Mouse (Mus musculus) heart, embryonic 12.5 days (tissue): Measurements from ENCODE around the gene Trappc1. TPM values are rescaled to one million over a fixed set of nuclear protein-coding genes. Genes with fewer than 3 reads are reported as not detected.
A peak's percentile ranks its signal among the peaks of the same experiment; 100 is the strongest.

ENCODE experiments used
- ATAC-seq: fragments of 200-750 bp; cut with Nextera tagmentation; 2 replicates; pipeline ENCODE4 v1.8.0; 2017; ENCODE audit warnings: moderate TSS enrichment, moderate library complexity; ENCODE audit not compliant: insufficient number of reproducible peaks, low FRiP score
- H3K27ac ChIP-seq: fragments of 300-500 bp; sonication (generic); 2 replicates; pipeline ENCODE4 v1.5.1; 2016; ENCODE audit warnings: mild to moderate bottlenecking, moderate library complexity; ENCODE audit not compliant: poor library complexity, severe bottlenecking
- H3K27me3 ChIP-seq: fragments of 300-500 bp; sonication (generic); replicated peaks from 2 replicates; pipeline ENCODE4 v1.6.1; 2016; ENCODE audit warnings: mild to moderate bottlenecking, moderate library complexity
- H3K36me3 ChIP-seq: fragments of 300-500 bp; sonication (generic); 2 replicates; pipeline ENCODE4 v1.6.1; 2016; ENCODE audit warnings: mild to moderate bottlenecking, moderate library complexity
- H3K4me1 ChIP-seq: fragments of 300-500 bp; sonication (generic); replicated peaks from 2 replicates; pipeline ENCODE4 v1.6.1; 2016; ENCODE audit warnings: mild to moderate bottlenecking
- H3K4me2 ChIP-seq: fragments of 300-500 bp; sonication (generic); 2 replicates; pipeline ENCODE4 v1.6.1; 2016; ENCODE audit warnings: mild to moderate bottlenecking, moderate library complexity
- H3K4me3 ChIP-seq: fragments of 300-500 bp; sonication (generic); 2 replicates; pipeline ENCODE4 v1.5.1; 2016; ENCODE audit warnings: mild to moderate bottlenecking
- H3K9ac ChIP-seq: fragments of 300-500 bp; sonication (generic); 2 replicates; pipeline ENCODE4 v1.6.1; 2016; ENCODE audit warnings: mild to moderate bottlenecking, moderate library complexity
- H3K9me3 ChIP-seq: fragments of 300-500 bp; sonication (generic); replicated peaks from 2 replicates; pipeline ENCODE4 v1.6.1; 2016; ENCODE audit warnings: mild to moderate bottlenecking, moderate library complexity
- WGBS: fragments of 180-500 bp; shearing (Covaris S2); methylation state at CpG from one replicate; pipeline ENCODE4 v1.1.7; 2016; 5-methylcytosine and 5-hydroxymethylcytosine counted together
- polyA plus RNA-seq: library from polyadenylated mRNA; unstranded; fragments of >200 nt; fragmentation: Nextera tagmentation; extraction: Ambion mirVana; gene quantifications from 2 replicates; pipeline ENCODE4 v1.2.1, GENCODE M21; 2016

Trappc1 gene
- polyA plus RNA-seq, 1 experiment from 2014 or later, result 176 TPM

GRCm38 (mm10) chr11:69328517-69328916 is 4.7 kb downstream of the Trappc1 start:
- Histone ChIP-seq H3K27me3 (peaks cover 37% of the 10 kb centered on the region), H3K4me3 (no peak overlapping the region), H3K4me2 (no peak overlapping the region), H3K9me3 (no peaks in the 10 kb centered on the region), H3K9ac (no peak overlapping the region), H3K4me1 (peaks cover 43% of the 10 kb centered on the region), H3K36me3 (no peaks in the 10 kb centered on the region), H3K27ac (no peak overlapping the region)
- ATAC-seq, result no peak
- WGBS, result 84% methylated on average over 6 of the region's 6 CpGs

- Histone ChIP-seq H3K9ac (no peak overlapping the region), H3K27ac (no peak overlapping the region), H3K4me2 (peak overlapping the region; percentile 69; the same call in 1 of the 2 replicates), H3K27me3 (peaks cover 37% of the 10 kb centered on the region), H3K4me3 (no peak overlapping the region), H3K36me3 (no peaks in the 10 kb centered on the region), H3K4me1 (peaks cover 25% of the 10 kb centered on the region), H3K9me3 (no peaks in the 10 kb centered on the region)
- 84% methylated on average over 6 of the region's 6 CpGs for WGBS
- no peak for ATAC-seq
These were observed 7.4 kb downstream of the Trappc1 start for GRCm38 (mm10) chr11:69331152-69331551.

GRCm38 (mm10) chr11:69331929-69332405 is 8.2 kb downstream of the Trappc1 start:
- under 1% methylated on average over 24 of the region's 24 CpGs for WGBS
- ATAC-seq, result 0 out of 2 replicates have a peak, but pooled peaks have one; percentile 36
- H3K4me3 ChIP-seq, result peak overlapping the region; percentile 62
- peak overlapping the region; percentile 70 for H3K9ac ChIP-seq
- H3K27ac ChIP-seq, result no peak overlapping the region
- H3K27me3 ChIP-seq, result peaks cover 32% of the 10 kb centered on the region
- H3K9me3 ChIP-seq, result no peaks in the 10 kb centered on the region
- H3K4me2 ChIP-seq, result peak overlapping the region; percentile 69
- H3K4me1 ChIP-seq, result peaks cover 18% of the 10 kb centered on the region
- no peaks in the 10 kb centered on the region for H3K36me3 ChIP-seq

GRCm38 (mm10) chr11:69332713-69333253 is 9.0 kb downstream of the Trappc1 start:
- 40% methylated on average over 8 of the region's 8 CpGs for whole genome bisulfite sequencing
- peaks cover 24% of the 10 kb centered on the region for H3K27me3 ChIP-seq
- H3K36me3 ChIP-seq, result no peaks in the 10 kb centered on the region
- no peaks in the 10 kb centered on the region for H3K9me3 ChIP-seq
- peak overlapping the region; percentile 69 for H3K4me2 ChIP-seq
- no peak overlapping the region for H3K27ac ChIP-seq
- H3K4me3 ChIP-seq, result no peak overlapping the region; the same call in 1 of the 2 replicates
- ATAC-seq, result no peak
- H3K9ac ChIP-seq, result no peak overlapping the region; the same call in 1 of the 2 replicates
- peaks cover 15% of the 10 kb centered on the region for H3K4me1 ChIP-seq

GRCm38 (mm10) chr11:69333922-69334321 is 10.1 kb downstream of the Trappc1 start:
- H3K36me3 ChIP-seq, result no peaks in the 10 kb centered on the region
- no peak for ATAC-seq
- H3K9me3 ChIP-seq, result no peaks in the 10 kb centered on the region
- no peak overlapping the region for H3K27ac ChIP-seq
- H3K27me3 ChIP-seq, result peaks cover 15% of the 10 kb centered on the region
- H3K9ac ChIP-seq, result no peak overlapping the region
- H3K4me3 ChIP-seq, result no peak overlapping the region
- peaks cover 15% of the 10 kb centered on the region for H3K4me1 ChIP-seq
- H3K4me2 ChIP-seq, result no peak overlapping the region
- 45% methylated on average over 3 of the region's 3 CpGs for WGBS

GRCm38 (mm10) chr11:69334796-69335195 is 11.0 kb downstream of the Trappc1 start:
- Histone ChIP-seq H3K4me3 (no peak overlapping the region), H3K27ac (no peak overlapping the region), H3K9me3 (no peaks in the 10 kb centered on the region), H3K4me2 (no peak overlapping the region), H3K4me1 (peaks cover 15% of the 10 kb centered on the region), H3K36me3 (no peaks in the 10 kb centered on the region), H3K9ac (no peak overlapping the region), H3K27me3 (peaks cover 14% of the 10 kb centered on the region)
- 68% methylated on average over 4 of the region's 4 CpGs for WGBS
- ATAC-seq, result no peak

GRCm38 (mm10) chr11:69340161-69341131 is 16.7 kb downstream of the Trappc1 start, which contains the start of gene Rnf227:
Gene Rnf227, plus strand, starts transcription at chr11:69340461.
- no peak within 1 kb of the TSS for H3K27ac ChIP-seq
- peak within 1 kb of the TSS; percentile 94 for H3K4me2 ChIP-seq
- peaks cover 14% of the 10 kb centered on the region for H3K36me3 ChIP-seq
- peak; percentile 82 for ATAC-seq
- H3K9ac ChIP-seq, result peak within 1 kb of the TSS; percentile 75
- 2% methylated on average over 99 of the region's 99 CpGs for WGBS
- peaks cover 15% of the 10 kb centered on the region for H3K27me3 ChIP-seq
- H3K4me3 ChIP-seq, result peak within 1 kb of the TSS; percentile 54
- peaks cover 13% of the 10 kb centered on the region for H3K4me1 ChIP-seq
- H3K9me3 ChIP-seq, result no peaks in the 10 kb centered on the region

- no peak overlapping the region for H3K27ac ChIP-seq
- H3K4me1 ChIP-seq, result no peaks in the 10 kb centered on the region
- no peak overlapping the region for H3K4me2 ChIP-seq
- no peaks in the 10 kb centered on the region for H3K9me3 ChIP-seq
- 82% methylated on average over 26 of the region's 26 CpGs for WGBS
- no peaks in the 10 kb centered on the region for H3K27me3 ChIP-seq
- no peak overlapping the region for H3K4me3 ChIP-seq
- no peak overlapping the region for H3K9ac ChIP-seq
- ATAC-seq, result no peak
- peaks cover 74% of the 10 kb centered on the region for H3K36me3 ChIP-seq
These were observed 22.7 kb downstream of the Trappc1 start for GRCm38 (mm10) chr11:69346441-69346840.

- no peak overlapping the region for H3K27ac ChIP-seq
- no peaks in the 10 kb centered on the region for H3K27me3 ChIP-seq
- H3K9me3 ChIP-seq, result no peaks in the 10 kb centered on the region
- no peak overlapping the region for H3K9ac ChIP-seq
- peaks cover 97% of the 10 kb centered on the region for H3K36me3 ChIP-seq
- no peak overlapping the region for H3K4me2 ChIP-seq
- H3K4me1 ChIP-seq, result no peaks in the 10 kb centered on the region
- WGBS, result 87% methylated on average over 5 of the region's 5 CpGs
- H3K4me3 ChIP-seq, result no peak overlapping the region
- ATAC-seq, result no peak
These were observed 32.8 kb downstream of the Trappc1 start for GRCm38 (mm10) chr11:69356544-69356943.

GRCm38 (mm10) chr11:69357690-69358089 is 33.9 kb downstream of the Trappc1 start:
- peaks cover 96% of the 10 kb centered on the region for H3K36me3 ChIP-seq
- H3K9ac ChIP-seq, result no peak overlapping the region
- no peak overlapping the region for H3K27ac ChIP-seq
- no peak overlapping the region for H3K4me2 ChIP-seq
- H3K9me3 ChIP-seq, result no peaks in the 10 kb centered on the region
- H3K4me3 ChIP-seq, result no peak overlapping the region
- WGBS, result 88% methylated on average over 12 of the region's 12 CpGs
- no peaks in the 10 kb centered on the region for H3K27me3 ChIP-seq
- ATAC-seq, result no peak
- H3K4me1 ChIP-seq, result no peaks in the 10 kb centered on the region

GRCm38 (mm10) chr11:69362021-69362420 is 38.2 kb downstream of the Trappc1 start:
- Histone ChIP-seq H3K4me2 (no peak overlapping the region), H3K9me3 (no peaks in the 10 kb centered on the region), H3K27me3 (no peaks in the 10 kb centered on the region), H3K4me1 (peaks cover 23% of the 10 kb centered on the region), H3K9ac (no peak overlapping the region), H3K27ac (no peak overlapping the region), H3K4me3 (no peak overlapping the region), H3K36me3 (peaks cover 67% of the 10 kb centered on the region)
- WGBS, result 78% methylated on average over 7 of the region's 7 CpGs
- no peak for ATAC-seq
